Mouse (Mus musculus) neural tube, embryonic 10.5 days (tissue): ENCODE data around the gene H2-DMb2.

ENCODE experiments used
- DNase-seq: peaks from one replicate; pipeline ENCODE4 v3.0.0-alpha.2; 2017; ENCODE audit warnings: low spot score; ENCODE audit errors: extremely low spot score

H2-DMb2 gene

DNA sequence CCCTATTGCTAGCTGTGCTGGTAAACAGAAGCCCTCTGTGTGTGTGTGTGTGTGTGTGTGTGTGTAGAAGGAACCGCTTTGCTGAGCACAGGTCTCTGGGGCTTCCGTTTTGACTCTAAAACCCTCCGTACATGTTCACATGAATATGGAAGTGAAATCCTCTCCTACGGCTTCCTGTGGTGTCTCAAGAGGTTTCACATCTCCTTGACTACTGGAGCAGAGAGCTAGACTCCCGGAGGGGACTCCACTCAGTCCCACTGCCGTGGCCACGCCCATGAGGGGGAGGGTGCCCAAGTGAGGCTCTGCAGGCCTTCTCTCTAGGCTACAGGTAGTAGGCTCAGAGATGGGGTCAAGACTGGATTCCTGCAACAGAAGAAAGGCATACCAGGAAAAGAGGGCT lies at the start of gene H2-DMb2:
H2-DMb2 (plus strand) TSS at position 275 of the 400 bp plus-strand sequence.
- no peak for DNase-seq

- no peak for DNase-seq
These were observed 48.6 kb upstream of the H2-DMb2 start for GRCm38 (mm10) chr17:34094283-34095035.

DNA sequence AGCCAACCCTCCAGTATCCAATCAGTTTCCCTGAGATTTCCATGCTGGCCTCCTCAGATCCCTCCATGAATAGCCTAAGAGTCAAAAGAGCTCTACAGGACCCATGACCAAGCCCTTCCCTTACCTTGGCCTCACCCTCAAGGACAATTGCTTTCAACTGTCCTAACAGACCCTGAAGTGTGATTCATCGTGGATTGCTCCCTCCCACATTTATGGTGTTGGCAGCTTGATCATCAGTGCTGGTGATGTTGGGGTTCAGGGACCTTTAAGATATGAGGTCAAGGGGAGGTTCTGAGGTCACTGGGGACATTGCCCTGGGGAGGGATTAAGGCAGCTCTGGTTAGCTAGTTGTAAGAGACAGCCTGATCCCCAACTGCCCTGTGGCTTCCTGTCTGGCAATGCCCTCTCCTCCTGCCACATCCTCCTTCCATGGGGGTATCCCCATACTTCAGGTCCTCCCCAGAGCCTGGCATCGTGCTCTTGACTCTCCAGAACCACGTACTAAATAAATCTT lies 46.6 kb upstream of the H2-DMb2 start:
- no peak for DNase-seq

- DNase-seq = no peak
These were observed 45.8 kb upstream of the H2-DMb2 start for GRCm38 (mm10) chr17:34097272-34097671.

DNA sequence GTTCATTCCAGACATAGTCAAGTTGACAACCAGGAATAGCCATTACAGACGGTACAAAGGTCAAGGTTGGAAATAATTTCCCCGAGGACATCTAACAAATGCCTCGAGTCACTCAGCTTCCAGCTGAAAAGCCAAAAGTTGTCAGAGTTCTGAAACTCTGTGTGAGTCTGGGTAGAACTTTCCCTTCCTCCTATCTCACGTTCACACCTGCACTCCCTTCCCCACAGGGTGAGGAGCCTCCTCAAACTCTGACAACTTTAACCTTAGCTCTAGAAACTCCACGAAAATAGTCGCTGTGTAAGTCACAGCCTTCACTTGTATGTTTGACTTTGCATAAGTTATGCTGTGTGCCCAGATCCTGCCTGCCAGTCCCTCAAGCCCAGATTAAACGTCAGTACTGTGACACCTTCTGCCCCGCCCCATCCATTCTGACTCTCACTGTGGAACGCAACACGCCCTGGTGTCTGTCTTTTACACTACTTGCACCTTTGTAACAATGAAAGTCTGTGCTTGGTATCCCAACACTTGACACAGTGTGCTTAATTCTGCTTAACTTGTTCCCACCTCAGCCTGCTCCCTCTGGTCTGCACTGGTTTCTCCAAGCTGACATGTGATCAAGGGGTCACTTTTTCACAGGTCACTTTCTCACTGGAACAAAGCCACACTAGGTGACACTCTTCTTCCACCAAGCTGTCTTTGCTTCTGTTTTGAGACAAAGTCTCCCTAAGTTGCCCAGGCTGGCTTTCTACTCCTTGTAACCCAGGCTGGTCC lies 44.2 kb upstream of the H2-DMb2 start:
- no peak for DNase-seq

GRCm38 (mm10) chr17:34099531-34099930 lies 43.6 kb upstream of the H2-DMb2 start:
- no peak for DNase-seq

DNA sequence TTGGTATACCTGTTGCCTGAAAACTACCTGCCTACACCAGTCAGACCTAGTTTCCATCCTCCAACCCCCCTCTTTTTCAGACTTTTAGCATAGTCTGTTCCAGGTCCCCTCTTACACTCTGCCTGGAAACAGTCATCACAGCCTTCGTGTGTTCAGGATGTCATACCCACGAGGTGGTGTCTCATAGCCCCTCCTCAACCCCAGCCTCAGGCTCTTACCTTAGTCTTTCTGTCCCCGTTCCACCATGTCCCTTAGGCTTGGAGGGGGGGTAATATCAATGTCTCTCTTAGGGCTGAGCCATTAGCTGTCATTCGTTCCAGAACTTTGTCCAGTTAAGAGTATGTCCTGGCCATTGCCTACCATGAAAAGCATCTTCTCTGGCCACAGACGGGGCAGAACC lies 41.9 kb upstream of the H2-DMb2 start:
- DNase-seq = no peak

- DNase-seq = peak; percentile 94
These were observed 41.5 kb upstream of the H2-DMb2 start for GRCm38 (mm10) chr17:34101604-34102032.

GRCm38 (mm10) chr17:34102831-34103230 lies 40.3 kb upstream of the H2-DMb2 start:
- DNase-seq = no peak

- no peak for DNase-seq
These were observed 38.3 kb upstream of the H2-DMb2 start for GRCm38 (mm10) chr17:34104804-34105203.

DNA sequence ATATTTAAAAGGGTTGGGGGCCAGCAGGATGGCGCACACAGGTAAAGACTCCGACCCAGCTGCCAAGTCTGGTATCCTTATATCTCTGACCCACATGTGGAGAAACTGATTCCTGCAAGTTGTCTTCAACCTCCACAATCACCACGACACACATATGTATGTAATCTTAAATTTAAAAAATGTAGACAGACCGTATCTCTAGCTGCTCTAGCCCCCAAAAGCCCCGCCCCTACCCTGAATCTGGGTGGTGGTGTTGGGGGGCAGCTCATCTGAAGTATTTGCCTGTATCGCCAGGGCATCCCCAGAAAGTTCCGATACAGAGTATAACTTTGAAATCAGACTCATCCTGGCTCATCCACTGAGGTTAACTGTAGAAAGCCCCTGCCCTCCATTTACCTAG lies 36.6 kb upstream of the H2-DMb2 start:
- DNase-seq = no peak

GRCm38 (mm10) chr17:34107109-34107867 lies 35.8 kb upstream of the H2-DMb2 start:
- DNase-seq = no peak

- DNase-seq = no peak
These were observed 34.6 kb upstream of the H2-DMb2 start for GRCm38 (mm10) chr17:34108460-34108859.

- DNase-seq = no peak
These were observed 33.9 kb upstream of the H2-DMb2 start for GRCm38 (mm10) chr17:34109038-34109805.

DNA sequence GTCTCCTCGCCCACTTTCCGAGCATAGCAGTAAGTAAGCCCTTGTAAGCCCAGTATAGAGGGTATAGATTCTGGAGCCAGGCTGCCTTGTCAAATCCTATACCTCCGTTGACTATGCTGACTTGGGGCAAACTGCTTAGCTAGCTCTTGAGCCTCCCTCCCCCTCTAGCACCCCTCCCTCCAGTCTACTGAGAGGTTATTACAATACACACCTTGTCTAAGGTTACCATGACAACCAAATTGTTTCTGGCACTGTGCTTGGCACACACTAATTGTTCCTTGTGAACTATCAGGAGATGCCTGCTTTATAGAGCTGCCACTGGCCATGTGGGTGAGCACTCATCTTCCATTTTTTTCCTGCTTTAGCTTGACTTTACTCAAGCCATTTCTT lies 33.3 kb upstream of the H2-DMb2 start:
- DNase-seq = no peak

DNA sequence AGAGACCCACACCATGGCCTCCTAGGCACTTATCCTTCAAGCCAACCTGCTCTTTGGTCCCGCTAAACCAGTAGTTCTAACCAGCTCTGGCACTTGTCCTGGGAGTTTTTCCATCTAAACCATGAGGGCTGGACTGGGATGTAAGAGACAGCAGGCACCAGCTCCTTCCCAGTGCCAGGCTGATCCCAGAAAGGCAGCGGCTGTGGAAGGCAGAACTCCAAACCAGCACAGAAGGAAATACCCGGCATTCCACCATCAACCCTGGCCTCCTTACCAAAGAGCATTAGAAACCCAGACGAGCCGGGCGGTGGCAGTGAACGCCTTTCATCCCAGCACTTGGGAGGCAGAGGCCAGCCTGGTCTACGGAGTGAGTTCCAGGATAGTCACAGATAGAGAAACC lies 32.8 kb upstream of the H2-DMb2 start:
- DNase-seq = no peak

- no peak for DNase-seq
These were observed 29.0 kb upstream of the H2-DMb2 start for GRCm38 (mm10) chr17:34114114-34114513.

GRCm38 (mm10) chr17:34116736-34117370 lies 26.3 kb upstream of the H2-DMb2 start:
- DNase-seq = no peak

DNA sequence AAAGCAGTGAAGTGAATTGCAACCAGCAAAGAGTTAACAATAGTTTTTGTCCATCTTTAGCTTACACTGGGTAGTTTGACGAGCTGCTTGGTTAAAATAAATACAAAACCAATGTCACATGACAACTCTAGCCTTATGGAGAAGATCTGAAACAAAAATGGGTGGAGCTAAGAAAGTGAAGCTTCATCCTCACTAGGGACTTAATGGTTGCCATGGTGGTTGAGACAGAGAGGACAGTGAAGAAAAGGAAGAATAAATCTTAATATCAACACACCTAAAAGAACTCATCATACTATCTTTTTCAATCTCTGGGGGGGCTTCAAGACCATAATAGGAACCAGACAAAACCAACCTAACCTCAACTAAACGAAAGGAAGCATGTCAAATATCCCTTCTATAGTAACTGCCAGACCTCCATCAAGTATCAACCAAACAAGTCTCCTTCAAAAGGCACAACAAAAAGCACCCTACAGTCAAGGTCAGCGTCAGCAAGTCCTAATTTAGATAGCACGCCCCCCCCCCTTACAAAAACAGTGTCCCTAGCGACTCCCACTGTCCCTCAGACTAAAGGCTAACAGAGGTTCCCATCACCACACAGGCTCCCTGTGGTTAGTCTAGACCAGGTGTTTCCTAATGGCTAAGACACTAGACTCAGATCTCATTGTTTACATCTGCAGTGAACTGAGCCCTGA lies 25.5 kb upstream of the H2-DMb2 start:
- DNase-seq = no peak
